Mouse (Mus musculus): ENCODE results near the gene Atf2. TPM values are rescaled to one million over a fixed set of nuclear protein-coding genes. Genes with fewer than 3 reads are reported as not detected.

Gene Atf2
- polyA plus RNA-seq, 2 experiments: 8.2 to 13.0 TPM

- peak overlapping the region; percentile 63 to 68 for H3K4me3 ChIP-seq (ENCODE audit: insufficient read depth in 1 of 2, low read depth in 2 of 2, low read length in 2 of 2)
Measured at GRCm38 (mm10) chr2:73775683-73776310, 116.6 kb downstream of the Atf2 start.

GRCm38 (mm10) chr2:73774786-73775682 is 117.4 kb downstream of the Atf2 start, which contains the start of gene Chn1:
Gene Chn1, minus strand, starts transcription at chr2:73775346.
- Histone ChIP-seq H3K36me3 (replicated peaks; ENCODE audit: control insufficient read depth, insufficient read depth, low read depth) (no peaks in the 10 kb centered on the region), H3K9me3 (ENCODE audit: control insufficient read depth, low read length) (no peaks in the 10 kb centered on the region), H3K4me1 (replicated peaks; ENCODE audit: control insufficient read depth in 2 of 2, insufficient read depth in 2 of 2, low read length in 1 of 2) (0 out of 4 replicates have a peak, but pooled peaks cover 0 to 2% of the 10 kb centered on the region in 2 experiments), H3K4me2 (ENCODE audit: low read depth) (peak within 1 kb of the TSS; percentile 85), H3K9ac (replicated peaks) (peak within 1 kb of the TSS; percentile 12), H3K27me3 (ENCODE audit: control insufficient read depth, insufficient read depth, low read length) (peaks cover 49% of the 10 kb centered on the region), H3K4me3 (ENCODE audit: insufficient read depth in 1 of 2, low read depth in 2 of 2, low read length in 2 of 2) (peak within 1 kb of the TSS; percentile 63 to 68), H3K27ac (no peak within 1 kb of the TSS)
- peak; percentile 74 for ATAC-seq (ENCODE audit: insufficient read depth)
- WGBS (ENCODE audit: insufficient replicate concordance): under 1% methylated on average over 94 of the region's 131 CpGs
- TF ChIP-seq EP300 (IDR thresholded peaks at IDR 0.05; ENCODE audit: low read depth): no peak
- no peak for TF ChIP-seq CTCF (IDR thresholded peaks at IDR 0.05; ENCODE audit: low read depth)
- DNase-seq (ENCODE audit: low read depth in 3 of 3, low spot score in 3 of 3): no peak

More at GRCm38 (mm10) chr2:73775683-73776310, 116.6 kb downstream of the Atf2 start:
- H3K9me3 ChIP-seq (ENCODE audit: control insufficient read depth, low read length): no peaks in the 10 kb centered on the region
- no peaks in the 10 kb centered on the region for H3K36me3 ChIP-seq (replicated peaks; ENCODE audit: control insufficient read depth, insufficient read depth, low read depth)
- DNase-seq (ENCODE audit: low read depth in 3 of 3, low spot score in 3 of 3) (peak in 1 of 3 experiments; percentile 26), ATAC-seq (ENCODE audit: insufficient read depth) (no peak)
- peak overlapping the region; percentile 85 for H3K4me2 ChIP-seq (ENCODE audit: low read depth)
- H3K27ac ChIP-seq: no peak overlapping the region
- H3K27me3 ChIP-seq (ENCODE audit: control insufficient read depth, insufficient read depth, low read length): peaks cover 49% of the 10 kb centered on the region
- TF ChIP-seq EP300 (IDR thresholded peaks at IDR 0.05; ENCODE audit: low read depth) (no peak), CTCF (IDR thresholded peaks at IDR 0.05; ENCODE audit: low read depth) (no peak)
- WGBS (ENCODE audit: insufficient replicate concordance): 1% methylated on average over 22 of the region's 22 CpGs
- H3K4me1 ChIP-seq (replicated peaks; ENCODE audit: control insufficient read depth in 2 of 2, insufficient read depth in 2 of 2, low read length in 1 of 2): 0 out of 4 replicates have a peak, but pooled peaks cover 0 to 2% of the 10 kb centered on the region in 2 experiments
- H3K9ac ChIP-seq (replicated peaks): no peak overlapping the region

- 0 out of 4 replicates have a peak, but pooled peaks cover 0 to 2% of the 10 kb centered on the region in 2 experiments for H3K4me1 ChIP-seq (replicated peaks; ENCODE audit: control insufficient read depth in 2 of 2, insufficient read depth in 2 of 2, low read length in 1 of 2)
- no peaks in the 10 kb centered on the region for H3K9me3 ChIP-seq (ENCODE audit: control insufficient read depth, low read length)
- no peak for TF ChIP-seq CTCF (IDR thresholded peaks at IDR 0.05; ENCODE audit: low read depth)
- no peak for TF ChIP-seq EP300 (IDR thresholded peaks at IDR 0.05; ENCODE audit: low read depth)
- no peak for DNase-seq (ENCODE audit: low read depth in 3 of 3, low spot score in 3 of 3)
- H3K9ac ChIP-seq (replicated peaks): no peak overlapping the region
- H3K4me3 ChIP-seq (ENCODE audit: insufficient read depth in 1 of 2, low read depth in 2 of 2, low read length in 2 of 2): no peak overlapping the region
- H3K27me3 ChIP-seq (ENCODE audit: control insufficient read depth, insufficient read depth, low read length): peaks cover 44% of the 10 kb centered on the region
- H3K27ac ChIP-seq: no peak overlapping the region
- H3K36me3 ChIP-seq (replicated peaks; ENCODE audit: control insufficient read depth, insufficient read depth, low read depth): no peaks in the 10 kb centered on the region
- no peak overlapping the region for H3K4me2 ChIP-seq (ENCODE audit: low read depth)
- 29% methylated on average over 1 of the region's 1 CpGs for WGBS (ENCODE audit: insufficient replicate concordance)
- ATAC-seq (ENCODE audit: insufficient read depth): no peak
Measured at GRCm38 (mm10) chr2:73772945-73773344, 119.5 kb downstream of the Atf2 start.

- no peak for TF ChIP-seq CTCF (IDR thresholded peaks at IDR 0.05; ENCODE audit: low read depth)
- no peak for TF ChIP-seq EP300 (IDR thresholded peaks at IDR 0.05; ENCODE audit: low read depth)
- Histone ChIP-seq H3K9ac (replicated peaks) (no peak overlapping the region), H3K27ac (no peak overlapping the region), H3K27me3 (ENCODE audit: control insufficient read depth, insufficient read depth, low read length) (peaks cover 6% of the 10 kb centered on the region), H3K4me3 (ENCODE audit: insufficient read depth in 1 of 2, low read depth in 2 of 2, low read length in 2 of 2) (no peak overlapping the region), H3K36me3 (replicated peaks; ENCODE audit: control insufficient read depth, insufficient read depth, low read depth) (no peaks in the 10 kb centered on the region), H3K4me2 (ENCODE audit: low read depth) (no peak overlapping the region), H3K9me3 (ENCODE audit: control insufficient read depth, low read length) (no peaks in the 10 kb centered on the region), H3K4me1 (replicated peaks; ENCODE audit: control insufficient read depth in 2 of 2, insufficient read depth in 2 of 2, low read length in 1 of 2) (no peaks in the 10 kb centered on the region)
- 54% methylated on average over 4 of the region's 4 CpGs for WGBS (ENCODE audit: insufficient replicate concordance)
- ATAC-seq (ENCODE audit: insufficient read depth) (no peak), DNase-seq (ENCODE audit: low read depth in 3 of 3, low spot score in 3 of 3) (no peak)
Measured at GRCm38 (mm10) chr2:73768669-73769068, 123.8 kb downstream of the Atf2 start.

Other genes with a start within 250 kb of the Atf2 start
- gene Chn1, start 117.3 kb downstream of the Atf2 start, polyA plus RNA-seq (2012; rRNA removed): 0.53 and 0.70 TPM in 2 replicates
- 0.34 and 0.39 TPM in 2 replicates for gene Chn1, start 117.3 kb downstream of the Atf2 start, polyA plus RNA-seq (2014; fragmentation: Nextera tagmentation; extraction: Ambion mirVana)
- 363 and 406 TPM in 2 replicates for gene Atp5g3, start 18.7 kb upstream of the Atf2 start, polyA plus RNA-seq (2012; rRNA removed)
- 732 and 769 TPM in 2 replicates for gene Atp5g3, start 18.7 kb upstream of the Atf2 start, polyA plus RNA-seq (2014; fragmentation: Nextera tagmentation; extraction: Ambion mirVana)